Mouse (Mus musculus) neural tube, embryonic 11.5 days (tissue): ENCODE measurements at regions not wholly inside any gene's neighbourhood (a gene's known extent, or its start where the extent isn't known, plus 50 kb on each side); places are given as distances from the start of the nearest gene placed in this dataset.

Experiments
- ATAC-seq: fragments of 200-750 bp; cut with Nextera tagmentation; 2 replicates; pipeline ENCODE4 v1.8.0; 2017; ENCODE audit warnings: moderate number of reproducible peaks, mild to moderate bottlenecking, moderate TSS enrichment, moderate library complexity; ENCODE audit not compliant: insufficient read depth, low FRiP score, low TSS enrichment
- DNase-seq: peaks from one replicate; pipeline ENCODE4 v3.0.0-alpha.2; 2015; ENCODE audit warnings: low spot score
- H3K27ac ChIP-seq: fragments of 300-500 bp; sonication (generic); 2 replicates; pipeline ENCODE4 v1.5.1; 2014; ENCODE audit warnings: low read depth, mild to moderate bottlenecking, low read length
- H3K27me3 ChIP-seq: fragments of 300-500 bp; sonication (generic); 2 replicates; pipeline ENCODE4 v1.6.1; 2014; ENCODE audit warnings: mild to moderate bottlenecking, low read length, mixed read lengths; ENCODE audit not compliant: control insufficient read depth, insufficient read depth
- H3K36me3 ChIP-seq: fragments of 300-500 bp; sonication (generic); 2 replicates; pipeline ENCODE4 v1.6.1; 2014; ENCODE audit warnings: mild to moderate bottlenecking, low read length, moderate library complexity, mixed read lengths; ENCODE audit not compliant: control insufficient read depth, insufficient read depth
- H3K4me1 ChIP-seq: fragments of 300-500 bp; sonication (generic); 2 replicates; pipeline ENCODE4 v1.6.1; 2014; ENCODE audit warnings: low read length, mixed read lengths; ENCODE audit not compliant: control insufficient read depth, insufficient read depth
- H3K4me2 ChIP-seq: fragments of 300-500 bp; sonication (generic); 2 replicates; pipeline ENCODE4 v1.6.1; 2014; ENCODE audit warnings: low read depth, mild to moderate bottlenecking, moderate library complexity
- H3K4me3 ChIP-seq: fragments of 300-500 bp; sonication (generic); 2 replicates; pipeline ENCODE4 v1.5.1; 2014; ENCODE audit warnings: low read depth, low read length
- H3K9ac ChIP-seq: fragments of 300-500 bp; sonication (generic); 2 replicates; pipeline ENCODE4 v1.6.1; 2014; ENCODE audit warnings: mild to moderate bottlenecking, low read length
- H3K9me3 ChIP-seq: fragments of 300-500 bp; sonication (generic); 2 replicates; pipeline ENCODE4 v1.6.1; 2016; ENCODE audit warnings: low read length; ENCODE audit not compliant: control insufficient read depth
- WGBS: fragments of 180-500 bp; shearing (Covaris S2); extraction: QIAGEN DNeasy Blood & Tissue Kit; methylation state at CpG from one replicate; pipeline ENCODE4 v1.1.7; 2014; 5-methylcytosine and 5-hydroxymethylcytosine counted together

- ATAC-seq, result no peak
- WGBS, result 50% methylated on average over 10 of the region's 10 CpGs
Observed at GRCm38 (mm10) chr2:12023402-12024111, 245.9 kb downstream of the Ankrd16 start.

GRCm38 (mm10) chr2:12026220-12026619 is 248.5 kb downstream of the Ankrd16 start:
- 54% methylated on average over 1 of the region's 1 CpGs for WGBS
- H3K27ac ChIP-seq, result no peak overlapping the region

More at GRCm38 (mm10) chr2:12023402-12024111, 245.9 kb downstream of the Ankrd16 start:
- Histone ChIP-seq H3K9me3 (no peaks in the 10 kb centered on the region), H3K27me3 (no peaks in the 10 kb centered on the region), H3K4me1 (no peaks in the 10 kb centered on the region), H3K36me3 (no peaks in the 10 kb centered on the region), H3K4me2 (no peak overlapping the region), H3K4me3 (no peak overlapping the region), H3K27ac (no peak overlapping the region), H3K9ac (no peak overlapping the region)
- DNase-seq, result peak; percentile 12

GRCm38 (mm10) chr2:12033518-12034322 is 256.0 kb downstream of the Ankrd16 start:
- H3K4me2 ChIP-seq, result no peak overlapping the region

More at GRCm38 (mm10) chr2:12026220-12026619, 248.5 kb downstream of the Ankrd16 start:
- no peak overlapping the region for H3K4me2 ChIP-seq
- H3K4me3 ChIP-seq, result no peak overlapping the region
- H3K27me3 ChIP-seq, result no peaks in the 10 kb centered on the region
- no peaks in the 10 kb centered on the region for H3K36me3 ChIP-seq
- H3K4me1 ChIP-seq, result no peaks in the 10 kb centered on the region
- no peak for ATAC-seq
- DNase-seq, result no peak
- no peaks in the 10 kb centered on the region for H3K9me3 ChIP-seq
- no peak overlapping the region for H3K9ac ChIP-seq

GRCm38 (mm10) chr2:12034323-12034585 is 256.6 kb downstream of the Ankrd16 start:
- Histone ChIP-seq H3K4me1 (no peaks in the 10 kb centered on the region), H3K9me3 (no peaks in the 10 kb centered on the region), H3K27ac (no peak overlapping the region), H3K4me3 (no peak overlapping the region), H3K27me3 (no peaks in the 10 kb centered on the region), H3K36me3 (no peaks in the 10 kb centered on the region), H3K9ac (no peak overlapping the region), H3K4me2 (no peak overlapping the region)
- no peak for DNase-seq
- ATAC-seq, result no peak
- 89% methylated on average over 8 of the region's 8 CpGs for WGBS

More at GRCm38 (mm10) chr2:12033518-12034322, 256.0 kb downstream of the Ankrd16 start:
- Histone ChIP-seq H3K9ac (no peak overlapping the region), H3K4me3 (no peak overlapping the region), H3K9me3 (no peaks in the 10 kb centered on the region), H3K27ac (no peak overlapping the region), H3K27me3 (no peaks in the 10 kb centered on the region), H3K36me3 (no peaks in the 10 kb centered on the region), H3K4me1 (no peaks in the 10 kb centered on the region)
- 74% methylated on average over 11 of the region's 11 CpGs for WGBS
- ATAC-seq, result no peak
- DNase-seq, result no peak

- no peak overlapping the region for H3K9ac ChIP-seq
- DNase-seq (no peak), ATAC-seq (no peak)
- H3K36me3 ChIP-seq, result no peaks in the 10 kb centered on the region
- H3K4me3 ChIP-seq, result no peak overlapping the region
- WGBS, result 77% methylated on average over 7 of the region's 7 CpGs
- H3K27ac ChIP-seq, result no peak overlapping the region
- no peak overlapping the region for H3K4me2 ChIP-seq
- H3K27me3 ChIP-seq, result no peaks in the 10 kb centered on the region
- no peaks in the 10 kb centered on the region for H3K4me1 ChIP-seq
- no peaks in the 10 kb centered on the region for H3K9me3 ChIP-seq
Observed at GRCm38 (mm10) chr2:12049386-12049785, 252.3 kb downstream of the Itga8 start.

- Histone ChIP-seq H3K4me2 (no peak overlapping the region), H3K4me1 (no peaks in the 10 kb centered on the region), H3K27ac (no peak overlapping the region), H3K36me3 (no peaks in the 10 kb centered on the region), H3K9ac (no peak overlapping the region), H3K4me3 (no peak overlapping the region), H3K27me3 (no peaks in the 10 kb centered on the region), H3K9me3 (no peaks in the 10 kb centered on the region)
- no peak; the same call in 1 of the 2 replicates for ATAC-seq
- no peak for DNase-seq
Observed at GRCm38 (mm10) chr2:12049972-12050371, 251.8 kb downstream of the Itga8 start.

- no peak for ATAC-seq
- H3K9ac ChIP-seq, result no peak overlapping the region
- no peaks in the 10 kb centered on the region for H3K9me3 ChIP-seq
- H3K27me3 ChIP-seq, result no peaks in the 10 kb centered on the region
- H3K27ac ChIP-seq, result no peak overlapping the region
- H3K4me2 ChIP-seq, result no peak overlapping the region
- DNase-seq, result no peak
- H3K4me1 ChIP-seq, result no peaks in the 10 kb centered on the region
- no peak overlapping the region for H3K4me3 ChIP-seq
- no peaks in the 10 kb centered on the region for H3K36me3 ChIP-seq
- WGBS, result 74% methylated on average over 8 of the region's 8 CpGs
Observed at GRCm38 (mm10) chr2:12053404-12054164, 248.1 kb downstream of the Itga8 start.

- no peaks in the 10 kb centered on the region for H3K9me3 ChIP-seq
- no peak overlapping the region for H3K9ac ChIP-seq
- 29% methylated on average over 3 of the region's 3 CpGs for WGBS
- no peak overlapping the region for H3K27ac ChIP-seq
- no peak overlapping the region for H3K4me3 ChIP-seq
- no peaks in the 10 kb centered on the region for H3K27me3 ChIP-seq
- ATAC-seq, result no peak
- no peak for DNase-seq
- H3K4me1 ChIP-seq, result no peaks in the 10 kb centered on the region
- H3K36me3 ChIP-seq, result no peaks in the 10 kb centered on the region
- no peak overlapping the region for H3K4me2 ChIP-seq
Observed at GRCm38 (mm10) chr2:12054165-12054500, 247.6 kb downstream of the Itga8 start.
